Mouse (Mus musculus): ENCODE data around the gene Olfr315. TPM values are rescaled to one million over a fixed set of nuclear protein-coding genes. Genes with fewer than 3 reads are reported as not detected.
"Not testable (repeated sequence)": the region's sequence is repeated elsewhere in the genome, so short reads cannot be mapped to it uniquely, and the experiment has no call there.

The Olfr315 gene
- polyA plus RNA-seq, 1 experiment from 2014 or later, result not detected

GRCm38 (mm10) chr11:58789532-58789931 lies 16.5 kb downstream of the Olfr315 start:
- CTCF ChIA-PET, result no interaction called here
- ATAC-seq (no peak), DNase-seq (ENCODE audit: low read depth, low spot score) (no peak)
- TF ChIP-seq CTCF (IDR thresholded peaks at IDR 0.05), result no peak
- in situ Hi-C loops (cut with MboI; ENCODE audit: low pct_unique_long_range_greater_than_20kb), result no loop called here
- POLR2A ChIA-PET, result no interaction called here
- H3K27me3 ChIP-seq, result no peaks in the 10 kb centered on the region

- ChIA-PET POLR2A (no interaction called here), CTCF (no interaction called here)
- H3K27me3 ChIP-seq, result no peaks in the 10 kb centered on the region
- no peak for ATAC-seq
- no peak for TF ChIP-seq CTCF (IDR thresholded peaks at IDR 0.05)
- in situ Hi-C loops (cut with MboI; ENCODE audit: low pct_unique_long_range_greater_than_20kb), result no loop called here
- DNase-seq (ENCODE audit: low read depth, low spot score), result no peak
Observed at GRCm38 (mm10) chr11:58790053-58790452, 17.1 kb downstream of the Olfr315 start.

- ChIA-PET CTCF (no interaction called here), POLR2A (no interaction called here)
- ATAC-seq (no peak), DNase-seq (ENCODE audit: low read depth, low spot score) (no peak)
- in situ Hi-C loops (cut with MboI; ENCODE audit: low pct_unique_long_range_greater_than_20kb), result no loop called here
- no peaks in the 10 kb centered on the region for H3K27me3 ChIP-seq
- TF ChIP-seq CTCF (IDR thresholded peaks at IDR 0.05), result no peak
Observed at GRCm38 (mm10) chr11:58790646-58791045, 17.7 kb downstream of the Olfr315 start.

- no peak for ATAC-seq
Observed at GRCm38 (mm10) chr11:58795856-58796255, 22.9 kb downstream of the Olfr315 start.

GRCm38 (mm10) chr11:58796850-58797249 lies 23.9 kb downstream of the Olfr315 start:
- in situ Hi-C loops (cut with MboI; ENCODE audit: low pct_unique_long_range_greater_than_20kb), result no loop called here
- TF ChIP-seq CTCF (IDR thresholded peaks at IDR 0.05), result no peak
- peaks cover 12% of the 10 kb centered on the region for H3K27me3 ChIP-seq
- DNase-seq (ENCODE audit: low read depth, low spot score), result no peak
- ATAC-seq, result no peak
- CTCF ChIA-PET, result no interaction called here
- POLR2A ChIA-PET, result no interaction called here

More at GRCm38 (mm10) chr11:58795856-58796255, 22.9 kb downstream of the Olfr315 start:
- no peak for TF ChIP-seq CTCF (IDR thresholded peaks at IDR 0.05)
- CTCF ChIA-PET, result no interaction called here
- POLR2A ChIA-PET, result no interaction called here
- in situ Hi-C loops (cut with MboI; ENCODE audit: low pct_unique_long_range_greater_than_20kb), result no loop called here
- no peak for DNase-seq (ENCODE audit: low read depth, low spot score)
- peaks cover 12% of the 10 kb centered on the region for H3K27me3 ChIP-seq

GRCm38 (mm10) chr11:58799747-58800146 lies 26.8 kb downstream of the Olfr315 start:
- H3K27me3 ChIP-seq, result peaks cover 19% of the 10 kb centered on the region
- no peak for TF ChIP-seq CTCF (IDR thresholded peaks at IDR 0.05)
- DNase-seq (ENCODE audit: low read depth, low spot score) (no peak), ATAC-seq (no peak)
- POLR2A ChIA-PET, result no interaction called here
- in situ Hi-C loops (cut with MboI; ENCODE audit: low pct_unique_long_range_greater_than_20kb), result no loop called here
- CTCF ChIA-PET, result no interaction called here

- ChIA-PET POLR2A (no interaction called here), CTCF (no interaction called here)
- no peak for ATAC-seq
- in situ Hi-C loops (cut with MboI; ENCODE audit: low pct_unique_long_range_greater_than_20kb), result no loop called here
- TF ChIP-seq CTCF (IDR thresholded peaks at IDR 0.05), result no peak
- H3K27me3 ChIP-seq, result peaks cover 28% of the 10 kb centered on the region
- no peak for DNase-seq (ENCODE audit: low read depth, low spot score)
Observed at GRCm38 (mm10) chr11:58801558-58802228, 28.7 kb downstream of the Olfr315 start, which contains the start of gene Fam183b. Fam183b (minus strand) TSS chr11:58801960.

GRCm38 (mm10) chr11:58803871-58804270 lies 30.9 kb downstream of the Olfr315 start:
- ATAC-seq (no peak), DNase-seq (ENCODE audit: low read depth, low spot score) (no peak)
- TF ChIP-seq CTCF (IDR thresholded peaks at IDR 0.05), result no peak
- ChIA-PET POLR2A (no interaction called here), CTCF (no interaction called here)
- in situ Hi-C loops (cut with MboI; ENCODE audit: low pct_unique_long_range_greater_than_20kb), result no loop called here
- peaks cover 25% of the 10 kb centered on the region for H3K27me3 ChIP-seq

- ChIA-PET POLR2A (no interaction called here), CTCF (no interaction called here)
- H3K27me3 ChIP-seq, result peaks cover 27% of the 10 kb centered on the region
- no peak for ATAC-seq
- no peak for TF ChIP-seq CTCF (IDR thresholded peaks at IDR 0.05)
- in situ Hi-C loops (cut with MboI; ENCODE audit: low pct_unique_long_range_greater_than_20kb), result no loop called here
- no peak for DNase-seq (ENCODE audit: low read depth, low spot score)
Observed at GRCm38 (mm10) chr11:58804393-58804792, 31.4 kb downstream of the Olfr315 start.

GRCm38 (mm10) chr11:58812001-58812400 lies 39.0 kb downstream of the Olfr315 start:
- DNase-seq (ENCODE audit: low read depth, low spot score) (no peak), ATAC-seq (no peak)
- peaks cover 27% of the 10 kb centered on the region for H3K27me3 ChIP-seq
- ChIA-PET POLR2A (no interaction called here), CTCF (no interaction called here)
- TF ChIP-seq CTCF (IDR thresholded peaks at IDR 0.05), result peak; percentile 56
- in situ Hi-C loops (cut with MboI; ENCODE audit: low pct_unique_long_range_greater_than_20kb), result no loop called here

- peaks cover 22% of the 10 kb centered on the region for H3K27me3 ChIP-seq
- in situ Hi-C loops (cut with MboI; ENCODE audit: low pct_unique_long_range_greater_than_20kb); POLR2A ChIA-PET; CTCF ChIA-PET; ATAC-seq; DNase-seq (ENCODE audit: low read depth, low spot score): not testable (repeated sequence)
Observed at GRCm38 (mm10) chr11:58814700-58815099, 41.7 kb downstream of the Olfr315 start, which contains the start of gene Olfr313. Olfr313 (plus strand) TSS chr11:58815000.

GRCm38 (mm10) chr11:58815676-58816075 lies 42.7 kb downstream of the Olfr315 start:
- in situ Hi-C loops (cut with MboI; ENCODE audit: low pct_unique_long_range_greater_than_20kb), result no loop called here
- ChIA-PET CTCF (no interaction called here), POLR2A (no interaction called here)
- peaks cover 27% of the 10 kb centered on the region for H3K27me3 ChIP-seq
- ATAC-seq, result no peak
- no peak for TF ChIP-seq CTCF (IDR thresholded peaks at IDR 0.05)
- DNase-seq (ENCODE audit: low read depth, low spot score), result no peak

- in situ Hi-C loops (cut with MboI; ENCODE audit: low pct_unique_long_range_greater_than_20kb); CTCF ChIA-PET; H3K27me3 ChIP-seq; DNase-seq (ENCODE audit: low read depth, low spot score); POLR2A ChIA-PET; ATAC-seq: not testable (repeated sequence)
Observed at GRCm38 (mm10) chr11:58828937-58829336, 55.9 kb downstream of the Olfr315 start, which contains the start of gene Olfr312. Olfr312 (plus strand) TSS chr11:58829237.
